Mouse (Mus musculus): Measurements from ENCODE around the gene Olfr370. TPM values are rescaled to one million over a fixed set of nuclear protein-coding genes. Genes with fewer than 3 reads are reported as not detected.

Olfr370 gene
- polyA plus RNA-seq, 1 experiment from 2014 or later: not detected

GRCm38 (mm10) chr8:83578131-83579055, 42.8 kb downstream of the Olfr370 start:
- H3K27me3 ChIP-seq (replicated peaks; ENCODE audit: insufficient read depth, low read length): no peaks in the 10 kb centered on the region
- no peaks in the 10 kb centered on the region for H3K9me3 ChIP-seq (ENCODE audit: low read length)
- no peak overlapping the region for H3K4me2 ChIP-seq (replicated peaks; ENCODE audit: low read depth, low read length)
- no peak for DNase-seq (ENCODE audit: low spot score)
- H3K4me1 ChIP-seq (ENCODE audit: insufficient read depth, low read depth, low read length): peaks cover 12% of the 10 kb centered on the region; the same call in 1 of the 2 replicates
- 62% methylated on average over 17 of the region's 17 CpGs for WGBS
- H3K27ac ChIP-seq (ENCODE audit: low read length): no peak overlapping the region
- H3K4me3 ChIP-seq (ENCODE audit: low read depth, low read length): no peak overlapping the region
- H3K36me3 ChIP-seq (ENCODE audit: insufficient read depth, low read length): no peaks in the 10 kb centered on the region
- no peak for TF ChIP-seq EP300 (IDR thresholded peaks at IDR 0.05)
- TF ChIP-seq CTCF (IDR thresholded peaks at IDR 0.05): no peak
- no peak for ATAC-seq
- no peak overlapping the region for H3K9ac ChIP-seq (replicated peaks; ENCODE audit: low read depth)

GRCm38 (mm10) chr8:83579676-83580075, 44.1 kb downstream of the Olfr370 start:
- ATAC-seq (no peak), DNase-seq (ENCODE audit: low spot score) (no peak)
- Histone ChIP-seq H3K4me2 (replicated peaks; ENCODE audit: low read depth, low read length) (no peak overlapping the region), H3K9me3 (ENCODE audit: low read length) (no peaks in the 10 kb centered on the region), H3K36me3 (ENCODE audit: insufficient read depth, low read length) (no peaks in the 10 kb centered on the region), H3K4me1 (ENCODE audit: insufficient read depth, low read depth, low read length) (peaks cover 12% of the 10 kb centered on the region; the same call in 1 of the 2 replicates), H3K27me3 (replicated peaks; ENCODE audit: insufficient read depth, low read length) (no peaks in the 10 kb centered on the region), H3K27ac (ENCODE audit: low read length) (no peak overlapping the region), H3K4me3 (ENCODE audit: low read depth, low read length) (no peak overlapping the region), H3K9ac (replicated peaks; ENCODE audit: low read depth) (no peak overlapping the region)
- TF ChIP-seq EP300 (IDR thresholded peaks at IDR 0.05) (no peak), CTCF (IDR thresholded peaks at IDR 0.05) (no peak)
- WGBS: 78% methylated on average over 8 of the region's 8 CpGs

- H3K9ac ChIP-seq (replicated peaks; ENCODE audit: low read depth): no peak overlapping the region
- H3K9me3 ChIP-seq (ENCODE audit: low read length): no peaks in the 10 kb centered on the region
- peaks cover 12% of the 10 kb centered on the region; the same call in 1 of the 2 replicates for H3K4me1 ChIP-seq (ENCODE audit: insufficient read depth, low read depth, low read length)
- no peak overlapping the region for H3K27ac ChIP-seq (ENCODE audit: low read length)
- H3K4me2 ChIP-seq (replicated peaks; ENCODE audit: low read depth, low read length): no peak overlapping the region
- 80% methylated on average over 8 of the region's 8 CpGs for WGBS
- TF ChIP-seq CTCF (IDR thresholded peaks at IDR 0.05): no peak
- TF ChIP-seq EP300 (IDR thresholded peaks at IDR 0.05): no peak
- no peaks in the 10 kb centered on the region for H3K36me3 ChIP-seq (ENCODE audit: insufficient read depth, low read length)
- no peak overlapping the region for H3K4me3 ChIP-seq (ENCODE audit: low read depth, low read length)
- no peaks in the 10 kb centered on the region for H3K27me3 ChIP-seq (replicated peaks; ENCODE audit: insufficient read depth, low read length)
- DNase-seq (ENCODE audit: low spot score) (no peak), ATAC-seq (no peak)
Observed at GRCm38 (mm10) chr8:83580826-83581225, 45.2 kb downstream of the Olfr370 start.

- ATAC-seq: no peak
- no peaks in the 10 kb centered on the region for H3K9me3 ChIP-seq (ENCODE audit: low read length)
- no peak overlapping the region for H3K9ac ChIP-seq (replicated peaks; ENCODE audit: low read depth)
- H3K27me3 ChIP-seq (replicated peaks; ENCODE audit: insufficient read depth, low read length): no peaks in the 10 kb centered on the region
- no peak overlapping the region for H3K4me3 ChIP-seq (ENCODE audit: low read depth, low read length)
- peaks cover 4% of the 10 kb centered on the region; the same call in 1 of the 2 replicates for H3K4me1 ChIP-seq (ENCODE audit: insufficient read depth, low read depth, low read length)
- TF ChIP-seq CTCF (IDR thresholded peaks at IDR 0.05) (no peak), EP300 (IDR thresholded peaks at IDR 0.05) (no peak)
- 78% methylated on average over 8 of the region's 8 CpGs for WGBS
- no peak for DNase-seq (ENCODE audit: low spot score)
- no peak overlapping the region for H3K27ac ChIP-seq (ENCODE audit: low read length)
- H3K36me3 ChIP-seq (ENCODE audit: insufficient read depth, low read length): no peaks in the 10 kb centered on the region
- no peak overlapping the region for H3K4me2 ChIP-seq (replicated peaks; ENCODE audit: low read depth, low read length)
Observed at GRCm38 (mm10) chr8:83582226-83582625, 46.6 kb downstream of the Olfr370 start.

GRCm38 (mm10) chr8:83583236-83583635, 47.7 kb downstream of the Olfr370 start:
- Histone ChIP-seq H3K36me3 (ENCODE audit: insufficient read depth, low read length) (no peaks in the 10 kb centered on the region), H3K4me1 (ENCODE audit: insufficient read depth, low read depth, low read length) (no peaks in the 10 kb centered on the region), H3K9ac (replicated peaks; ENCODE audit: low read depth) (no peak overlapping the region), H3K4me2 (replicated peaks; ENCODE audit: low read depth, low read length) (no peak overlapping the region), H3K9me3 (ENCODE audit: low read length) (no peaks in the 10 kb centered on the region), H3K27me3 (replicated peaks; ENCODE audit: insufficient read depth, low read length) (no peaks in the 10 kb centered on the region), H3K4me3 (ENCODE audit: low read depth, low read length) (no peak overlapping the region), H3K27ac (ENCODE audit: low read length) (no peak overlapping the region)
- 72% methylated on average over 15 of the region's 15 CpGs for WGBS
- DNase-seq (ENCODE audit: low spot score) (no peak), ATAC-seq (no peak)
- no peak for TF ChIP-seq CTCF (IDR thresholded peaks at IDR 0.05)
- no peak for TF ChIP-seq EP300 (IDR thresholded peaks at IDR 0.05)

- Histone ChIP-seq H3K9ac (replicated peaks; ENCODE audit: low read depth) (no peak overlapping the region), H3K9me3 (ENCODE audit: low read length) (no peaks in the 10 kb centered on the region), H3K4me1 (ENCODE audit: insufficient read depth, low read depth, low read length) (no peaks in the 10 kb centered on the region), H3K4me2 (replicated peaks; ENCODE audit: low read depth, low read length) (no peak overlapping the region), H3K4me3 (ENCODE audit: low read depth, low read length) (no peak overlapping the region), H3K27me3 (replicated peaks; ENCODE audit: insufficient read depth, low read length) (no peaks in the 10 kb centered on the region), H3K36me3 (ENCODE audit: insufficient read depth, low read length) (no peaks in the 10 kb centered on the region), H3K27ac (ENCODE audit: low read length) (no peak overlapping the region)
- no peak for TF ChIP-seq CTCF (IDR thresholded peaks at IDR 0.05)
- no peak for TF ChIP-seq EP300 (IDR thresholded peaks at IDR 0.05)
- DNase-seq (ENCODE audit: low spot score) (no peak), ATAC-seq (no peak)
- WGBS: 80% methylated on average over 1 of the region's 1 CpGs
Observed at GRCm38 (mm10) chr8:83584771-83585170, 49.2 kb downstream of the Olfr370 start.

All from lung, postnatal 0 days (tissue).